In the genomic region with DNA sequence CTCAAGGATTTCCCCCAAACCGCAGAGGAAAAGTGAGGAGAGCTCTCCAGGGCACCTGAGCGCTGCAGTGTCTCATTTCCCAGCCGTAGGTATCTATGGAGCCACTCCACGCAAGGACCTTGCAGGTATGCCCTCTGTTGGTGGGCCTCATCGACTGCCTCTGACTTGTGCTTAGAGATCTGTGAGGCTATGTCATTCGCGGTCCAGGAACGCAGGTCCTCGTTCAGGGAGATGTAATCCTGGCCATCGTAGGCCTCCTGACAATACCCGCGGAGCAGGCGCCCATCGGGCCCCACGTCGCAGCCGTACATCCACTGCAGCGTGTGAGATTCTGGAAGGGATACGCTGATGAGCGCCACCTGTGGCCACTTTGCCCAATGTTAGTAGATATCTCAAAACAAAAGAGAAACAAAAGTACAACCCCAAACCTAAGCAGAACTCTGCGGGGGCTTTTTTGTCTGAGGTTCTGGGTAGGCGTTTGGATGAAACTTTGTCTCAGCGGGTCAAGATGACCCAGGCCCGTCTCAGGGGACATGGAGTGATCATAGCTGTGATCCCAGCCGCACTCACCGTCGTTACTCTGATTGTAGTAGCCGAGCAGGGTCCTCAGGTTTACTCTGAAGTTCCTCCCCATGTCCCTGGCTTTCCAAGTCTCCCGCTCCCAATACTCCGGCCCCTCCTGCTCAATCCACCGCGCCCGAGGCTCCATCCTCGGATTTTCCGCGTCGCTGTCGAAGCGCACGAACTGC, we compare ENCODE assay signal across 9 mouse cellular contexts. TPM values are rescaled to one million over a fixed set of nuclear protein-coding genes. Genes with fewer than 3 reads are reported as not detected.
A peak's percentile ranks its signal among the peaks of the same experiment; 100 is the strongest.
DNase-seq lines count a peak whose midpoint lies in the region; ATAC-seq and TF ChIP-seq lines count a peak whose summit lies in the region.
"Not testable (repeated sequence)": the region's sequence is repeated elsewhere in the genome, so short reads cannot be mapped to it uniquely, and the experiment has no call there.
"Had no signal": no experiment of that assay in that cellular context is flagged by ENCODE, and none has a peak within 500 bp of the region (broad histone marks: within the 10 kb centered on the region; RNA-seq: fewer than 3 reads in every experiment).

No protein-coding gene starts in this region.

- peak; percentile 79 for DNase-seq in CD4-positive helper T cell, adult 2 months (ENCODE audit: low read depth, low spot score)
- DNase-seq in heart, postnatal 10 days, result peak; percentile 58 to 62
- DNase-seq in kidney, postnatal 0 days (ENCODE audit: low spot score), result peak; percentile 36
- DNase-seq in liver, embryonic 13.5 days, result peak; percentile 51
- DNase-seq in spleen, postnatal 14 days (ENCODE audit: low spot score in 2 of 2), result peak; percentile 37 to 56

- peak; percentile 61 for TF ChIP-seq CTCF in kidney, postnatal 0 days (IDR thresholded peaks at IDR 0.05; ENCODE audit: low read depth)

- H3K36me3 ChIP-seq in kidney, postnatal 0 days (ENCODE audit: insufficient read depth, low read length); liver, embryonic 13.5 days; midbrain, embryonic 16.5 days (ENCODE audit: control insufficient read depth, insufficient read depth, low read length): not testable (repeated sequence)

- peak overlapping the region; percentile 51; the same call in 1 of the 2 replicates for H3K9ac ChIP-seq in kidney, postnatal 0 days (ENCODE audit: low read depth, low read length)
- H3K9ac ChIP-seq in liver, embryonic 13.5 days, result peak overlapping the region; percentile 80
- peak overlapping the region; percentile 60 for H3K9ac ChIP-seq in midbrain, embryonic 16.5 days (ENCODE audit: low read depth, low read length)

- not testable (repeated sequence) for H3K4me1 ChIP-seq in brown adipose tissue, adult 24 weeks (ENCODE audit: control insufficient read depth, insufficient read depth, insufficient read length, low read length); kidney, postnatal 0 days (replicated peaks; ENCODE audit: insufficient read depth, low read length); midbrain, embryonic 16.5 days (ENCODE audit: control insufficient read depth, insufficient read depth, low read length)
- H3K4me1 ChIP-seq in liver, embryonic 13.5 days (replicated peaks), result peaks cover 29% of the 10 kb centered on the region

- peak overlapping the region; percentile 91 for H3K4me2 ChIP-seq in kidney, postnatal 0 days (ENCODE audit: low read length)
- H3K4me2 ChIP-seq in liver, embryonic 13.5 days, result peak overlapping the region; percentile 91
- H3K4me2 ChIP-seq in midbrain, embryonic 16.5 days (ENCODE audit: low read length), result peak overlapping the region; percentile 75

- ATAC-seq in erythroid progenitor cell, adult 5-6 weeks (replicated peaks; ENCODE audit: low FRiP score, poor library complexity, severe bottlenecking), result peak; percentile 79
- not testable (repeated sequence) for ATAC-seq in kidney, postnatal 0 days (replicated peaks; ENCODE audit: low FRiP score, low read depth)
- ATAC-seq in liver, embryonic 13.5 days (ENCODE audit: low read depth), result peak; percentile 42
- ATAC-seq in midbrain, embryonic 16.5 days, result peak; percentile 76

- intact Hi-C loops in heart, postnatal 10 days (cut with DNase I), result not testable (repeated sequence)

- WGBS in kidney, postnatal 0 days, result 2% methylated on average over 40 of the region's 40 CpGs
- 3% methylated on average over 40 of the region's 40 CpGs for WGBS in liver, embryonic 13.5 days (ENCODE audit: insufficient replicate concordance)
- 1% methylated on average over 40 of the region's 40 CpGs for WGBS in midbrain, embryonic 16.5 days

- H3K4me3 ChIP-seq in brown adipose tissue, adult 24 weeks (ENCODE audit: insufficient read depth, low read depth, low read length), result peak overlapping the region; percentile 80
- H3K4me3 ChIP-seq in kidney, postnatal 0 days (replicated peaks; ENCODE audit: low read depth, low read length), result peak overlapping the region; percentile 52
- H3K4me3 ChIP-seq in liver, embryonic 13.5 days (replicated peaks), result peak overlapping the region; percentile 70
- H3K4me3 ChIP-seq in midbrain, embryonic 16.5 days (ENCODE audit: low read depth, low read length), result peak overlapping the region; percentile 44

- H3K27me3 ChIP-seq in kidney, postnatal 0 days (ENCODE audit: insufficient read depth, low read length); liver, embryonic 13.5 days; midbrain, embryonic 16.5 days (ENCODE audit: control insufficient read depth, insufficient read depth, low read depth, low read length): not testable (repeated sequence)

- H3K27ac ChIP-seq in brown adipose tissue, adult 24 weeks (replicated peaks; ENCODE audit: low read depth, low read length), result peak overlapping the region; percentile 57
- H3K27ac ChIP-seq in kidney, postnatal 0 days; midbrain, embryonic 16.5 days (ENCODE audit: low read length): not testable (repeated sequence)
- H3K27ac ChIP-seq in liver, embryonic 13.5 days, result peak overlapping the region; percentile 59

- H3K9me3 ChIP-seq in kidney, postnatal 0 days (replicated peaks; ENCODE audit: low read length); liver, embryonic 13.5 days (replicated peaks); midbrain, embryonic 16.5 days (replicated peaks; ENCODE audit: control insufficient read depth, low read length, poor library complexity, severe bottlenecking): not testable (repeated sequence)

RNA-seq across cellular contexts. Expression of gene H2-T23, which starts 0.9 kb away (rescaled TPM):
- 16.3 and 22.1 TPM in 2 replicates for polyA plus RNA-seq in brown adipose tissue, adult 24 weeks (2012; ENCODE audit: insufficient read depth, insufficient read length, missing spikeins)
- total RNA-seq in erythroid progenitor cell, adult 5-6 weeks (2015; ENCODE audit: low replicate concordance), result 109 and 146 TPM in 2 replicates
- 93.4 and 104 TPM in 2 replicates for total RNA-seq in erythroid progenitor cell, adult 5-6 weeks (2017; ENCODE audit: low replicate concordance)
- 10 to 100 TPM; 16.6 TPM for total RNA-seq in heart, postnatal 10 days (2021)
- polyA plus RNA-seq in kidney, postnatal 0 days (2015; fragmentation: Nextera tagmentation; extraction: Ambion mirVana), result 14.2 and 16.1 TPM in 2 replicates
- 23.1 and 24.0 TPM in 2 replicates for polyA plus RNA-seq in liver, embryonic 13.5 days (2015; fragmentation: Nextera tagmentation; extraction: Ambion mirVana)
- 4.1 and 4.8 TPM in 2 replicates for polyA plus RNA-seq in midbrain, embryonic 16.5 days (2015; fragmentation: Nextera tagmentation; extraction: Ambion mirVana)

RNA-seq across cellular contexts. Expression of gene H2-T22, which starts 10.8 kb away (rescaled TPM):
- polyA plus RNA-seq in brown adipose tissue, adult 24 weeks (2012; ENCODE audit: insufficient read depth, insufficient read length, missing spikeins), result 57.5 and 83.0 TPM in 2 replicates
- 19.1 and 19.7 TPM in 2 replicates for total RNA-seq in erythroid progenitor cell, adult 5-6 weeks (2015; ENCODE audit: low replicate concordance)
- total RNA-seq in erythroid progenitor cell, adult 5-6 weeks (2017; ENCODE audit: low replicate concordance), result 5.5 and 16.4 TPM in 2 replicates
- 10 to 100 TPM; 11.0 to 11.8 TPM for total RNA-seq in heart, postnatal 10 days (2021)
- 16.4 and 18.6 TPM in 2 replicates for polyA plus RNA-seq in kidney, postnatal 0 days (2015; fragmentation: Nextera tagmentation; extraction: Ambion mirVana)
- polyA plus RNA-seq in liver, embryonic 13.5 days (2015; fragmentation: Nextera tagmentation; extraction: Ambion mirVana), result 9.2 and 9.4 TPM in 2 replicates
- 5.3 and 6.2 TPM in 2 replicates for polyA plus RNA-seq in midbrain, embryonic 16.5 days (2015; fragmentation: Nextera tagmentation; extraction: Ambion mirVana)

RNA-seq across cellular contexts. Expression of gene Gm6034, which starts 11.0 kb away (rescaled TPM):
- not detected in 2 replicates for polyA plus RNA-seq in brown adipose tissue, adult 24 weeks (2012; ENCODE audit: insufficient read depth, insufficient read length, missing spikeins)
- not detected in 2 replicates for total RNA-seq in erythroid progenitor cell, adult 5-6 weeks (2015; ENCODE audit: low replicate concordance)
- not detected in 2 replicates for total RNA-seq in erythroid progenitor cell, adult 5-6 weeks (2017; ENCODE audit: low replicate concordance)
- total RNA-seq in heart, postnatal 10 days (2021), result under 1 TPM in 1 of 2 experiments, not detected in 1; 0.15 TPM
- not detected in 2 replicates for polyA plus RNA-seq in kidney, postnatal 0 days (2015; fragmentation: Nextera tagmentation; extraction: Ambion mirVana)
- not detected in 2 replicates for polyA plus RNA-seq in liver, embryonic 13.5 days (2015; fragmentation: Nextera tagmentation; extraction: Ambion mirVana)
- polyA plus RNA-seq in midbrain, embryonic 16.5 days (2015; fragmentation: Nextera tagmentation; extraction: Ambion mirVana), result not detected in 2 replicates
- total RNA-seq: gastrocnemius, postnatal 36 days had no signal

RNA-seq across cellular contexts. Expression of gene H2-T24, which starts 11.4 kb away (rescaled TPM):
- 3.3 and 3.9 TPM in 2 replicates for polyA plus RNA-seq in brown adipose tissue, adult 24 weeks (2012; ENCODE audit: insufficient read depth, insufficient read length, missing spikeins)
- 84.3 and 115 TPM in 2 replicates for total RNA-seq in erythroid progenitor cell, adult 5-6 weeks (2015; ENCODE audit: low replicate concordance)
- total RNA-seq in erythroid progenitor cell, adult 5-6 weeks (2017; ENCODE audit: low replicate concordance), result 293 and 328 TPM in 2 replicates
- total RNA-seq in heart, postnatal 10 days (2021), result 1 to 10 TPM; 2.2 to 3.3 TPM
- 1.3 and 1.7 TPM in 2 replicates for polyA plus RNA-seq in kidney, postnatal 0 days (2015; fragmentation: Nextera tagmentation; extraction: Ambion mirVana)
- 5.2 and 5.7 TPM in 2 replicates for polyA plus RNA-seq in liver, embryonic 13.5 days (2015; fragmentation: Nextera tagmentation; extraction: Ambion mirVana)
- 8.0 and 8.8 TPM in 2 replicates for polyA plus RNA-seq in midbrain, embryonic 16.5 days (2015; fragmentation: Nextera tagmentation; extraction: Ambion mirVana)

RNA-seq across cellular contexts. Expression of gene Gm11127, which starts 26.4 kb away (rescaled TPM):
- not detected in 2 replicates for polyA plus RNA-seq in brown adipose tissue, adult 24 weeks (2012; ENCODE audit: insufficient read depth, insufficient read length, missing spikeins)
- total RNA-seq in erythroid progenitor cell, adult 5-6 weeks (2015; ENCODE audit: low replicate concordance), result not detected in 2 replicates
- 0.39 TPM in 1 of 2 replicates, not detected in the other for total RNA-seq in erythroid progenitor cell, adult 5-6 weeks (2017; ENCODE audit: low replicate concordance)
- total RNA-seq in heart, postnatal 10 days (2021), result 1 to 10 TPM; 2.1 to 2.4 TPM
- polyA plus RNA-seq in kidney, postnatal 0 days (2015; fragmentation: Nextera tagmentation; extraction: Ambion mirVana), result 0.13 and 0.22 TPM in 2 replicates
- polyA plus RNA-seq in liver, embryonic 13.5 days (2015; fragmentation: Nextera tagmentation; extraction: Ambion mirVana), result 0.08 TPM in 1 of 2 replicates, not detected in the other
- polyA plus RNA-seq in midbrain, embryonic 16.5 days (2015; fragmentation: Nextera tagmentation; extraction: Ambion mirVana), result not detected in 2 replicates
